Mouse (Mus musculus) embryonic fibroblast, embryonic 13.5 days (primary cell): ENCODE measurements around the gene Zscan2. TPM values are rescaled to one million over a fixed set of nuclear protein-coding genes. Genes with fewer than 3 reads are reported as not detected.

ENCODE experiments used
- H3K27ac ChIP-seq: 2 replicates; pipeline ENCODE4 v1.5.1; 2012; ENCODE audit warnings: low read length, control low read depth, inconsistent platforms; ENCODE audit not compliant: insufficient read depth
- H3K4me1 ChIP-seq: 2 replicates; pipeline ENCODE4 v1.6.1; 2011; ENCODE audit warnings: low read length; ENCODE audit not compliant: control insufficient read depth, insufficient read depth
- H3K4me3 ChIP-seq: 2 replicates; pipeline ENCODE4 v1.5.1; 2011; ENCODE audit warnings: mild to moderate bottlenecking, control low read depth, low read length; ENCODE audit not compliant: insufficient read depth
- CTCF ChIP-seq: IDR thresholded peaks from 2 replicates; pipeline ENCODE4 v1.5.1; 2011; ENCODE audit warnings: mild to moderate bottlenecking, control low read depth, low read length, moderate library complexity, borderline replicate concordance; ENCODE audit not compliant: insufficient read depth
- POLR2A ChIP-seq: IDR thresholded peaks from 2 replicates; pipeline ENCODE4 v1.6.1; 2011; ENCODE audit warnings: low read depth, mild to moderate bottlenecking, control low read depth, low read length, moderate library complexity
- polyA plus RNA-seq: library from polyadenylated mRNA; stranded (reverse); fragments of >200 nt; gene quantifications from 2 replicates; pipeline ENCODE4 v1.2.4, GENCODE M21; 2011; ENCODE audit warnings: low read depth; ENCODE audit not compliant: missing spikeins, insufficient read length

Gene Zscan2
- 2.7 and 5.1 TPM in 2 replicates for polyA plus RNA-seq

GRCm38 (mm10) chr7:80860729-80861274 lies at the start of gene Zscan2:
Gene Zscan2, plus strand, starts transcription at chr7:80860920.
- Histone ChIP-seq H3K4me1 (no peaks in the 10 kb centered on the region), H3K4me3 (peak within 1 kb of the TSS; percentile 85), H3K27ac (no peak within 1 kb of the TSS)
- TF ChIP-seq CTCF (no peak), POLR2A (peak; percentile 76)

- Histone ChIP-seq H3K27ac (no peak overlapping the region), H3K4me1 (peaks cover 6% of the 10 kb centered on the region), H3K4me3 (no peak overlapping the region)
- TF ChIP-seq CTCF (no peak), POLR2A (no peak)
These were observed 47.3 kb upstream of the Zscan2 start for GRCm38 (mm10) chr7:80813397-80813796.

DNA sequence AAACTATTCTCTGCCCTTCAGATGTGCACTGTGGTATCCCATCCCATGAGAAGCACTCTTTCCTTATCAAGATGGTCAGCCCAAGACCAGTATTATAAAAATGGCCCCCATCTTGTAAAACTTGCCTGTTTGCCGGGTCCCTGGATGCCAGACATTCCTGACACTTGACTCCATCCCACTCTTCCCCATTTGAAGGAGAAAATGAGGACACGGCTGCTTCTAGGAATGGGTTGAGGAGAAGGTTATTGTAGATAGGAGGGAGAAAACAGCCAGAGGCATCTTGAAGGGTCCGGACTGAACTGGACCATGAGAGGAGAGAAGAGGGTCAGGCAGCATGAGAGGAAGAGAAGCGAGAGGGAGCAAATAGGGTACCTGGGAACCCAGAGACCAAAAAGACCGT lies 44.1 kb upstream of the Zscan2 start:
- Histone ChIP-seq H3K4me1 (peaks cover 6% of the 10 kb centered on the region), H3K4me3 (no peak overlapping the region), H3K27ac (no peak overlapping the region)
- no peak for TF ChIP-seq CTCF
- TF ChIP-seq POLR2A = no peak

- TF ChIP-seq CTCF = no peak
- TF ChIP-seq POLR2A = no peak
- H3K27ac ChIP-seq = no peak overlapping the region
These were observed 39.9 kb upstream of the Zscan2 start for GRCm38 (mm10) chr7:80820838-80821237.

GRCm38 (mm10) chr7:80823267-80823666 lies 37.5 kb upstream of the Zscan2 start:
- Histone ChIP-seq H3K27ac (no peak overlapping the region), H3K4me1 (peaks cover 18% of the 10 kb centered on the region), H3K4me3 (no peak overlapping the region)
- no peak for TF ChIP-seq POLR2A
- TF ChIP-seq CTCF = no peak

More at GRCm38 (mm10) chr7:80820838-80821237, 39.9 kb upstream of the Zscan2 start:
- H3K4me3 ChIP-seq = no peak overlapping the region
- H3K4me1 ChIP-seq = peaks cover 13% of the 10 kb centered on the region

- no peak for TF ChIP-seq POLR2A
- no peak for TF ChIP-seq CTCF
- Histone ChIP-seq H3K4me3 (no peak overlapping the region), H3K4me1 (peaks cover 19% of the 10 kb centered on the region), H3K27ac (peak overlapping the region; percentile 23)
These were observed 36.6 kb upstream of the Zscan2 start for GRCm38 (mm10) chr7:80823875-80824682.

DNA sequence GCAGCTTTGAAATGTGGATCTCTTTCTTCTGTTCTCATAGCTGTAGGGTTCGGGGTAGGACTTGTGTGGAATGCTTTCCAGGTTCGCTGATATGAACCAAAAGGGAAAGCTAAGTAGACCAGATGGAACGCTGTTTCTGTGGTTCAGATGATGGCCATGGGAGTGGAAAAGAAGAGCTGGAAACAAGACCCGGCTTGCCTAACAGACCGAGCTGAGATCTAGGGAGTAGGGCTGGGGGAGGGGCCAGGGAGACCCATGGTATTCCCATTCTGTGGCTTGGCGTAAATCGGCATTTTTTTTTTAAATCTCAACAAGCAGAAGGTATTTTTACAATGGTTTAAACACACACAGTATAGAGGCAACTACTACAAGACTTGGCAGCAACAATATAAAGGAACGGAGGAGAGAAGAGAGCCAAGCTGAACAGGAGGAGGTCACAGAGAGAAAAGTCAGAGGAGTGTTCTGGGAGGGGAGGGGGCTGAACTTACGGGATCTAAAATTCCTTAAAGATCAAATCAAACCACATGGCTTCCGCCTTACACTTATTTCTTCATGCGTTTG lies 34.8 kb upstream of the Zscan2 start, which contains the start of gene Iqgap1:
Iqgap1 (minus strand) TSS at position 132 of the 561 bp plus-strand sequence.
- Histone ChIP-seq H3K4me1 (peaks cover 20% of the 10 kb centered on the region), H3K27ac (peak within 1 kb of the TSS; percentile 91), H3K4me3 (no peak within 1 kb of the TSS)
- TF ChIP-seq POLR2A (no peak), CTCF (no peak)

- Histone ChIP-seq H3K4me1 (peaks cover 18% of the 10 kb centered on the region), H3K27ac (peak overlapping the region; percentile 91), H3K4me3 (no peak overlapping the region)
- TF ChIP-seq CTCF = no peak
- no peak for TF ChIP-seq POLR2A
These were observed 32.4 kb upstream of the Zscan2 start for GRCm38 (mm10) chr7:80828146-80828860.

DNA sequence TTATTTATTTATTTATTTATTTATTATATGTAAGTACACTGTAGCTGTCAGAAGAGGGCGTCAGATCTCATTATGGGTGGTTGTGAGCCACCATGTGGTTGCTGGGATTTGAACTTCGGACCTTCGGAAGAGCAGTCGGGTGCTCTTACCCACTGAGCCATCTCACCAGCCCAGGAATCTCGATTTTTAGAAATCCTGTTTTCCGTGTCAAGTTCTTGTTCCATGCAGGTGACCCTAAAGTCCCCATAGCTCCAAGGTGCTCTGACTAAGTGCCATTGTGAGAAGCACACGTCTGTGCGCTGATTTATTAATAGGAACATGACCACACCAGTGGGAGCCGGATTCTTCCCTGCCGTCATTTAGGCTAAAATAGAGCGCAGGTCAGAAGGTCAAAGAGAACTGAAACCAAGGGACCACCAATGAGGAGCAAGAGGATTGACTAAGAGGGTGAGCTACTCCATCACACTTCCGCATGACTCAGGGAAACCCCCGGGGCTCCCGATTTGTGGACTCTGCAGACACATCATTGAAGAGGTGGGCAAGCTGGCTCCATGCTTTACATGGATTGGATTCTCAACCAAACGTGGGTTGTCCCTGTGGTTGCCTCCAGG lies 30.4 kb upstream of the Zscan2 start:
- H3K4me1 ChIP-seq = peaks cover 23% of the 10 kb centered on the region
- TF ChIP-seq CTCF (no peak), POLR2A (no peak)
- H3K27ac ChIP-seq = no peak overlapping the region
- no peak overlapping the region for H3K4me3 ChIP-seq
